Mouse (Mus musculus): ENCODE results near the gene Sp2. TPM values are rescaled to one million over a fixed set of nuclear protein-coding genes. Genes with fewer than 3 reads are reported as not detected.

Gene Sp2
- polyA plus RNA-seq, 1 experiment from 2014 or later, result 17.6 TPM

- no peak overlapping the region for H3K27ac ChIP-seq (replicated peaks)
- under 1% methylated on average over 64 of the region's 68 CpGs for WGBS (ENCODE audit: insufficient replicate concordance)
- H3K4me1 ChIP-seq (replicated peaks), result peaks cover 31% of the 10 kb centered on the region
- peak overlapping the region; percentile 22 for H3K4me3 ChIP-seq (replicated peaks)
- peaks cover 98% of the 10 kb centered on the region for H3K27me3 ChIP-seq
- no peaks in the 10 kb centered on the region for H3K9me3 ChIP-seq (replicated peaks)
- H3K4me2 ChIP-seq, result peak overlapping the region; percentile 48
- ATAC-seq (ENCODE audit: insufficient read depth), result no peak
- no peaks in the 10 kb centered on the region for H3K36me3 ChIP-seq (replicated peaks)
- no peak overlapping the region for H3K9ac ChIP-seq
These were observed 36.0 kb upstream of the Sp2 start for GRCm38 (mm10) chr11:97018583-97019344.

- Histone ChIP-seq H3K9ac (no peak overlapping the region), H3K4me2 (peak overlapping the region; percentile 48; the same call in 1 of the 2 replicates)
- no peak for ATAC-seq (ENCODE audit: insufficient read depth)
These were observed 35.2 kb upstream of the Sp2 start for GRCm38 (mm10) chr11:97017696-97018582.

GRCm38 (mm10) chr11:97013121-97013670, 30.4 kb upstream of the Sp2 start, which contains the start of gene Sp6:
Gene Sp6 (plus strand): TSS chr11:97013394.
- no peaks in the 10 kb centered on the region for H3K9me3 ChIP-seq (replicated peaks)
- H3K27me3 ChIP-seq, result peaks cover 96% of the 10 kb centered on the region
- no peak within 1 kb of the TSS for H3K4me2 ChIP-seq
- no peak within 1 kb of the TSS for H3K4me3 ChIP-seq (replicated peaks)
- WGBS (ENCODE audit: insufficient replicate concordance), result 28% methylated on average over 8 of the region's 8 CpGs
- 0 out of 2 replicates have a peak, but pooled peaks cover 4% of the 10 kb centered on the region for H3K4me1 ChIP-seq (replicated peaks)
- H3K36me3 ChIP-seq (replicated peaks), result no peaks in the 10 kb centered on the region
- no peak for ATAC-seq (ENCODE audit: insufficient read depth)
- no peak within 1 kb of the TSS for H3K27ac ChIP-seq (replicated peaks)
- no peak within 1 kb of the TSS for H3K9ac ChIP-seq

More at GRCm38 (mm10) chr11:97017696-97018582, 35.2 kb upstream of the Sp2 start:
- Histone ChIP-seq H3K4me3 (replicated peaks) (peak overlapping the region; percentile 22; the same call in 1 of the 2 replicates), H3K36me3 (replicated peaks) (no peaks in the 10 kb centered on the region), H3K4me1 (replicated peaks) (peaks cover 31% of the 10 kb centered on the region), H3K27me3 (peaks cover 98% of the 10 kb centered on the region), H3K9me3 (replicated peaks) (no peaks in the 10 kb centered on the region), H3K27ac (replicated peaks) (no peak overlapping the region)
- WGBS (ENCODE audit: insufficient replicate concordance), result 2% methylated on average over 36 of the region's 36 CpGs

GRCm38 (mm10) chr11:97009198-97009790, 26.5 kb upstream of the Sp2 start:
- Histone ChIP-seq H3K9ac (no peak overlapping the region), H3K4me1 (replicated peaks) (no peaks in the 10 kb centered on the region), H3K36me3 (replicated peaks) (no peaks in the 10 kb centered on the region), H3K27ac (replicated peaks) (no peak overlapping the region), H3K4me2 (no peak overlapping the region), H3K27me3 (peaks cover 83% of the 10 kb centered on the region), H3K9me3 (replicated peaks) (no peaks in the 10 kb centered on the region), H3K4me3 (replicated peaks) (no peak overlapping the region)
- no peak for ATAC-seq (ENCODE audit: insufficient read depth)
- 31% methylated on average over 8 of the region's 8 CpGs for WGBS (ENCODE audit: insufficient replicate concordance)

GRCm38 (mm10) chr11:97007093-97007794, 24.5 kb upstream of the Sp2 start:
- 43% methylated on average over 9 of the region's 9 CpGs for WGBS (ENCODE audit: insufficient replicate concordance)
- Histone ChIP-seq H3K4me2 (no peak overlapping the region), H3K9me3 (replicated peaks) (no peaks in the 10 kb centered on the region), H3K36me3 (replicated peaks) (no peaks in the 10 kb centered on the region), H3K27ac (replicated peaks) (no peak overlapping the region), H3K27me3 (peaks cover 85% of the 10 kb centered on the region), H3K4me1 (replicated peaks) (no peaks in the 10 kb centered on the region), H3K4me3 (replicated peaks) (no peak overlapping the region), H3K9ac (no peak overlapping the region)
- ATAC-seq (ENCODE audit: insufficient read depth), result no peak

- H3K9me3 ChIP-seq (replicated peaks), result no peaks in the 10 kb centered on the region
- H3K27ac ChIP-seq (replicated peaks), result no peak overlapping the region
- H3K36me3 ChIP-seq (replicated peaks), result no peaks in the 10 kb centered on the region
- peaks cover 77% of the 10 kb centered on the region for H3K27me3 ChIP-seq
- H3K4me2 ChIP-seq, result no peak overlapping the region
- no peak for ATAC-seq (ENCODE audit: insufficient read depth)
- H3K4me1 ChIP-seq (replicated peaks), result no peaks in the 10 kb centered on the region
- WGBS (ENCODE audit: insufficient replicate concordance), result 30% methylated on average over 5 of the region's 5 CpGs
- H3K4me3 ChIP-seq (replicated peaks), result no peak overlapping the region
- no peak overlapping the region for H3K9ac ChIP-seq
These were observed 20.4 kb upstream of the Sp2 start for GRCm38 (mm10) chr11:97003170-97003569.

- peak overlapping the region; percentile 58 for H3K4me2 ChIP-seq
- peak; percentile 47 for ATAC-seq (ENCODE audit: insufficient read depth)
- H3K4me3 ChIP-seq (replicated peaks), result peak overlapping the region; percentile 27; the same call in 1 of the 2 replicates
- H3K36me3 ChIP-seq (replicated peaks), result no peaks in the 10 kb centered on the region
- H3K27me3 ChIP-seq, result peaks cover 84% of the 10 kb centered on the region
- peaks cover 6% of the 10 kb centered on the region for H3K4me1 ChIP-seq (replicated peaks)
- no peaks in the 10 kb centered on the region for H3K9me3 ChIP-seq (replicated peaks)
- no peak overlapping the region for H3K27ac ChIP-seq (replicated peaks)
- WGBS (ENCODE audit: insufficient replicate concordance), result 12% methylated on average over 30 of the region's 30 CpGs
- peak overlapping the region; percentile 4; the same call in 1 of the 2 replicates for H3K9ac ChIP-seq
These were observed 14.7 kb upstream of the Sp2 start for GRCm38 (mm10) chr11:96997380-96997956.

- 29% methylated on average over 17 of the region's 17 CpGs for WGBS (ENCODE audit: insufficient replicate concordance)
- H3K9ac ChIP-seq, result peak overlapping the region; percentile 4; the same call in 1 of the 2 replicates
- ATAC-seq (ENCODE audit: insufficient read depth), result no peak; the same call in none of the 2 replicates
- peak overlapping the region; percentile 58 for H3K4me2 ChIP-seq
- peaks cover 79% of the 10 kb centered on the region for H3K27me3 ChIP-seq
- peak overlapping the region; percentile 27; the same call in 1 of the 2 replicates for H3K4me3 ChIP-seq (replicated peaks)
- no peak overlapping the region for H3K27ac ChIP-seq (replicated peaks)
- H3K4me1 ChIP-seq (replicated peaks), result peaks cover 6% of the 10 kb centered on the region
- H3K9me3 ChIP-seq (replicated peaks), result no peaks in the 10 kb centered on the region
- H3K36me3 ChIP-seq (replicated peaks), result no peaks in the 10 kb centered on the region
These were observed 14.1 kb upstream of the Sp2 start for GRCm38 (mm10) chr11:96996773-96997379.

GRCm38 (mm10) chr11:96995836-96996772, 13.3 kb upstream of the Sp2 start:
- no peak for ATAC-seq (ENCODE audit: insufficient read depth)
- H3K27me3 ChIP-seq, result peaks cover 76% of the 10 kb centered on the region

More at GRCm38 (mm10) chr11:96995836-96996772, 13.3 kb upstream of the Sp2 start:
- Histone ChIP-seq H3K4me2 (no peak overlapping the region), H3K4me1 (replicated peaks) (peaks cover 6% of the 10 kb centered on the region), H3K9me3 (replicated peaks) (no peaks in the 10 kb centered on the region), H3K4me3 (replicated peaks) (no peak overlapping the region), H3K9ac (no peak overlapping the region), H3K36me3 (replicated peaks) (no peaks in the 10 kb centered on the region), H3K27ac (replicated peaks) (no peak overlapping the region)
- WGBS (ENCODE audit: insufficient replicate concordance), result 39% methylated on average over 15 of the region's 15 CpGs

All from liver, embryonic 15.5 days (tissue).